Mouse (Mus musculus) 416B (cell line): ENCODE results near the gene Gbp7.
"Not testable (repeated sequence)": the region's sequence is repeated elsewhere in the genome, so short reads cannot be mapped to it uniquely, and the experiment has no call there.

ENCODE experiments used
- DNase-seq: peaks from one replicate; pipeline ENCODE4 v3.0.0; 2011; ENCODE audit warnings: low read depth

Gene Gbp7

DNA sequence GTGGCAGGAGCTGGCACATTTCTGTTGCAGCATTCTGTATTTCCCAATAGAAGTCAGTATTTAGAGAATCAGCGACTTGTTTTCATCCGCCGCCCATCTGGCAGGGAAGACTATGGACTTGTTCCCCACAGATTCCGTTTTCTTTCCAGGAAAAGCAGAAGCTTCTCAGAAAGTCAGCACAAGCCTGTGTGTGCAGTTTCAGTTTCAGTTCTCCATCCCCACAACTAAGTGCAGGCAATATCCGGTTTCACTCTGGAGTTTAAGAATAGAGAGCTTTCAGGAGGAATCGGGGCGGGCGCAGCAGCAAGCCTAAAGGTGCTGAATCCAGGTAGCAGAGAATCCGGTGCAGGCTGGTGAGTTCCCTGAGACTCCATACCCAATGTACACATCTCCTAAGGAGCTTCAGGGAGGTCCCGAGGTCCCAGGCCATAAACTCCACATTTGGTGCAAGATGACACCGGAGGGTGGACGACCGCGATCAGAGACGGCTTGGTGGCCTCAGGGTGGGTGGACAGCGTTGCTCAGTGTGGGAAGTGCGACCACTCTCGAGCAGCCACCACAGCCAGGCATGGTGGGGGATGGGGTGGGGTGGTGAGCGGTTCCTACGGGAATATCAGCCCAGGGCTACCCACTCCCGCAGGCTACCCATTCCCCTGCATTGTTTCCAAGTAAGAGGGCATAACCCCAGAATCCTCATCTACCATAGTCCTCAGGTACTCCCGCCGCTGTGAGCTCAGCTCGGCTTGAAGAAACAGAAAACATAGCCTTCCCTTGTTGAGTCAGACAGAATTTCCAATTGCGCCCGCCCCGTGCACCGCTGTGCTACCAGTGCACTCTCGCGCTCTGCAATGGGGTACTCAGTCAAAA is at the start of gene Gbp7:
Gene Gbp7 (plus strand): TSS at position 256 of the 867 bp plus-strand sequence.
- peak; percentile 68 for DNase-seq

GRCm38 (mm10) chr3:142490465-142490864 is 39.7 kb upstream of the Gbp7 start:
- DNase-seq, result peak; percentile 84

DNA sequence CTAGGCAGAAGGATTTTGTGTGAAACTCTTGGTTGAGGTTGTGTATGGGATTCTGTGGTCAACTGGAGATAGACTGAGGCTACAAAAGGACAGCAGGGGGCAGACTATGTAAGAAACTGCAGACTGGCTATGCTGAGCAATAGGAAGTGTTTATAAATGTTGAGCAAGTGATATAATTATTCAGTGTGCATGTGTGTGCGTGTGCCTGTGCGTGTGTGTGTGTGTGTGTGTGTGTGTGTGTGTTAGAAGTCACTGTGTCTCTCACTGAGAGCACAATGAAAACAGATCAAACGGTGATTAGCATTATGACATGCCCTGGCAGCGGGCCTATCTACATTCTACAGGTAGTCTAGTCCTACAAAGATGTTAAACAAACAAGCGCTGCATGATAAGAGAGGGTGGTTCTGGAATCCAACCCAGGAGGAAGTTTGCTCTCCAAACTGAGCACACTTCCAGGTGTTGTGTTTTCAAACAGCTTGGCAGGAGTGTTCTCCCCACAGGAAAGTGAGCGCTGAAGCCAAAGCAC is 36.5 kb upstream of the Gbp7 start, which contains the start of gene Gbp5:
Gene Gbp5 (plus strand): TSS at position 443 of the 526 bp plus-strand sequence.
- peak; percentile 81 for DNase-seq

GRCm38 (mm10) chr3:142495146-142495655 is 34.9 kb upstream of the Gbp7 start:
- no peak for DNase-seq

DNA sequence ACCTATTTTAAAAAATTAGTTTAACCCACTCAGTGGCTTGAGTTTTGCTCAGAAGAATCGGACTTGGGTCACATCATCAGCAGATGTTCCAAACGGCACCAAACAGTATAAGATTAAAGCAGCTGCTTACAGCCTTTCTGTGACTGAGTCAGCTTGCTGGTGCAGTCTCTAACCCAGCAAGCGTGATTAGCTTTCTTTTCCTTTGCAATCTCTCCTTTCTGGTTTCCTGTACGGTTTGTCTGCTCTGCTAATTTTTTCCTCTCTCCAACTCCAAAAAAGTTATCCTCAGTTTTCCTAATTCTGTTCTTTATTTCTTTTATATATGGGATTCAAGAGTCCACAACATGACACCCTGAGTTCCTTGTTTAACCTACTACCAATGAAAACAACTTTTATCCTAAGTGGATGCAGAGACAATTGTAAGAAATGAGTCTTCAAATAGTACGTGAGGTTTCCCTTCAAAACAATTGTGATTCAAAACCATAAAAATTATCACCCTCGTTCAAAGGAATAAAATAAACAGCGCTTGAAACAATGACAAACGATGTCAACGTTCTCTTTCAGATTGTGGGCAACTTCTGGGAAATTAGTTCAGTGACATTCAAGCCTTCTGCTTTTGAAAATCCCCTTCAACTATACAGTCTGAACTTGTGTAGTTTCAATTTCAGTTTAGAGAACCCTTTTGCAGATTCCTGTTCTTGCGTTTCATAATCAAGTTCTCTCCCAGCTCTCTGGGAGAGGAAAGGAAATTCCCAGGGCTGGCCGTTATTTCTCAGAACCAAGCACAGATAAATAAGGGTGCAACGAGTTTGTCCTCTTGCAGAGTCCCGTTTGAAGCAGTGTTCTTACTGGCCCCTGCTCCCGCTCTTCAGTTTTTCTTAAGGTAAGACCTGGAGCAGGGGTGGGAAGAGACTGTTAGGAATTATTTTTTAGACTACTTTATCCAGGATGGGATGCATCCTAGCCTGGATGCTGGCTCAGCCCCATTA is 33.7 kb upstream of the Gbp7 start:
- DNase-seq, result peak; percentile 23

DNA sequence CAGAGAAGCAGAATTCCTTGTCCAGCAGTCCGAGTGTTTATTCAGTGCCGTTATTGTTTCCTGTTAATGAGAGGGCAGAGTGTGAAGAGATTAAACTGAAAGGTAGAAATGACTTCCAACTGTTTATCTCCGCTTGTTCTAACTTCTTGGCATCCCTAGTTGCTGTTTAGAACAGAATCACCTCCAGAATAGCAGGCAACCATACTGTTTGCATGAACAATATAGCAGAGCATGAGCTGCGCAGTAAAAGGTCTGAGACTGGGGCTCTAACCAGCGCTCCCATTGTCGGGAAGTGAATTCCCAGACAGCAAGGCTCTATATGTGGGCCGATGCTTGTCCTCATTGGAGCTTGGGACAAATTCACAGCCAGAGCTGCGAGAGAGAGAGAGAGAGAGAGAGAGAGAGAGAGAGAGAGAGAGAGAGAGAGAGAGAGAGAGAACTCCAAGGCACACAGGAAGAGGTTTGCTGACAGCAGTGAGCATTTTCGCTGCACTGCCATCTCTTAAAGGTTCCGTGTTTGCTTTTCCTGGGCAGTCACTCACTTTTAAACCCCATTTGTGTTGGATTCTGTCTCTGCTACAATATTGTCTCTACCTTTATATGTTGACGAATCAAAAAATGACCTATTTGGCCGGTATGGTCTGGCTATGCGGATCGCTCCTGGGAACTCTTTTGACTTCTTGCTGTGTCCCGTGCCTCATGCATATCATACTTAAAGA is 32.9 kb upstream of the Gbp7 start:
- DNase-seq, result no peak

- DNase-seq, result peak; percentile 29
These were observed 31.2 kb upstream of the Gbp7 start for GRCm38 (mm10) chr3:142498941-142499340.

- no peak for DNase-seq
These were observed 2.0 kb upstream of the Gbp7 start for GRCm38 (mm10) chr3:142528116-142528515.

DNA sequence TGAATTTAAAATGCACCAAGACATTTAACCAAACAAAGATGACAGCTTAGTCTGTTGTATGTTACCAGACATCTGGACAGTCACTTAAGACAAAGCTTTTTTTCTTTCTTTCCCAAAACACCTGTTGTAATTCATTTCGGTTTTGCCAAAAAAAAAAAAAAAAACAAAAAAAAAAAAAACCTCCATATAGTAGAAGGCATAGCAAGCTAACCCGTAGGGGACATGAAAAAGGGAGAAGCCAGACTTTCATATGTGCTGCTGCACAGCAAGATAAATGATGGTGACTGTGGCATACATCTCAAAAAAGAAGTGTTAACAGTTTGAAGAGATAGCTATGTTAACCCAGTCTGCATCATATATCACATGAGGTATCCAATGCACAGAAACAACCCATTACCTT is 545 bp upstream of the Gbp7 start:
- DNase-seq, result no peak

DNA sequence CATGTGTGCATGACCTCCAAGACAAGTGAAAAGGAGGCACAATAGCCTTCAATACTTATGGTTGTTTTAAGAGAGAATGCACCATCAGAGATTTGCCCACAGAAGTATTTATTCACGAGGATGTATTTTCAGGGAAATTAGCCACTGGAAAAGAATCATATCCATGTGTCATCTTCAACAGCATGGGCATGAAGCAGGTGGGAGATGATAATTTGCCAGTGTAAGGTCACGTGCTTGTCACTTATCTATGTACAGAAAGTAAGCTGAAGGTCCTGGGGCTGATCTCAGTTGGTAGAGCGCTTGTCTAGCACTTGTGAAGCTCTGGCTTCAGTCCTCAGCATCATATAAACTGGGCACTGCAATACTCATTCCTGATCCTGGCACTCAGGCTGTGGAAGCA is 1.5 kb downstream of the Gbp7 start:
- no peak for DNase-seq

DNA sequence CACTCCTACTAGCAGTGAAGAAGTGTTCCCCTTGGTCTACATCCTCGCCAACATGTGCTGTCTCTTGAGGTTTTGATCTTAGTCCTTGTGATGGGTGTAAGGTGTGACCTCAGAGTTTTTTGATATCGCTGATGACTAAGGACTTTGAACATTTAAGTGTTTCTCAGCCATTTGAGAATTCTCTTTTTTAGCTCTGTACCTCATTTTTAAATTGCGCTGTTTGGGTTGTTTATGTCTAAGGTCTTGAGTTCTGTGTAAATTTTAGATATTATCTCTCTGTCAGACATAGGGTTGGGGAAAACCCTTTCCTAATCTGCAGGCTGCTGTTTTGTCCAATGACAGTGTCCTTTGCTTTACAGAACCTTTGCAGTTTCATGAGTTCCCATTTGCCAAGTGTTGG is 3.0 kb downstream of the Gbp7 start:
- DNase-seq, result no peak

GRCm38 (mm10) chr3:142535667-142536066 is 5.5 kb downstream of the Gbp7 start:
- DNase-seq, result no peak

- no peak for DNase-seq
These were observed 11.2 kb downstream of the Gbp7 start for GRCm38 (mm10) chr3:142541391-142541790.

DNA sequence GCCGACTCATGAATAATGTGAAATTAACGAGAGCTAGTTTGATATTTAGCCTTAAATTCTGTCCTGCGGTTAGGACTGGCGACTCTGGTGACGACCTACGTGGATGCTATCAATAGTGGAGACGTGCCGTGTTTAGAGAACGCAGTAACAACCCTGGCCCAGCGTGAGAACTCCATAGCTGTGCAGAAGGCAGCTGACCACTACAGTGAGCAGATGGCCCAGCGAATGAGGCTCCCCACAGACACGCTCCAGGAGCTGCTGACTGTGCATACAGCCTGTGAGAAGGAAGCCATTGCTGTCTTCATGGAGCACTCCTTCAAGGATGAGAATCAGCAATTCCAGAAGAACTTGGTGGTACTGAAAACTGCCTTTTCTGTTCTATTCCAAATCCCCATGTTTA is 12.6 kb downstream of the Gbp7 start:
- DNase-seq, result not testable (repeated sequence)

- DNase-seq, result no peak
These were observed 16.5 kb downstream of the Gbp7 start for GRCm38 (mm10) chr3:142546690-142547089.

DNA sequence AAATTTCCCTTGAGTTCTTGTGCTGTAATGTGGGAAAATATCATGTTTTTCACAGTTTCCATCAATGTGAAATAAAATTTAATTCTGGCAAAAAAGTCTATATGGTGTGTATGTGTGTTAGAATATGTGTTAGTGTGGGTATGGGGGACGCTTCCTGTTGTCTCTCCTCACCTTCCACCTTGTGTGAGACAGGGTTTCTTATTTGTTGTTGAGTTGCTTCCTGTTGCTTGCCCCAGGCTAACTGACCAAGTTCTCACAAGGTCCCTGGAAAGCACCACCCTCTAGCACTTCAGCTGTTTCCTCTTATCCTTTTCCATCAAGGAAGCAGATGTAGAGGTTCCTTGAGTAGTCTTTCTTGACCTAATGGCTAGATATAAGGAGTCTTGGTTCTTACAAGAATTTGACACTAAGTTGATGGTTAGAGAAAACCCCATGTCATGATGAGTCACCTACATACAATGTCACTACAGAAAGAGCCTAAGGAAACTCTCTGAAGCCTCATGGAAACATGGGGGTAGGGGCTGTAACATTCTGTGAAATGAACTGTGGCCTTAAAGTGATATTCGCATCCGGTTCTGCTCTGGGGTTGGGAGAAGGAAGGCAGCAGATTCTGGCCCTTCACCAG is 20.0 kb downstream of the Gbp7 start:
- peak; percentile 61 for DNase-seq

GRCm38 (mm10) chr3:142554601-142555000 is 24.5 kb downstream of the Gbp7 start:
- no peak for DNase-seq

DNA sequence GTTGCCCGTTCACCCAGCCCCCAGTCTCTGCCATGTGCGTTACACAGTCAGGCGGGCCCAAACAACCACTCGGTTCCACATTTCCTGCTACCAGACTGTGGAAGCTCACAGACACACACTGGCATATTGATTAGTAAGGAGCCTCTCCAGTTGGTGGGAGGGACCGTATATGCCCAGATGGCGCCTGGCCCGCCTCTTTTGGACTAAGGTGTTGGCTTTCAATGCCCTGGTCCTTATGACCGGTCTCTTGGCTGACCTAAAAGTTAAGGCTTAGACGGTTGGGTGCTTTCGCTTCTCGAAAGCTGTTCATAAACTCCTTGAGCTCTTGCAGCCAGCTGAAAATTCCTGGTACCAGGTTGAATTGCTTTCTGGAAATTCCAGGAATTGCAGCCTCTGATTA is 25.5 kb downstream of the Gbp7 start:
- no peak for DNase-seq

GRCm38 (mm10) chr3:142559632-142560228 is 29.6 kb downstream of the Gbp7 start, which contains the start of gene Gbp3:
Gene Gbp3 (plus strand): TSS chr3:142560026.
- DNase-seq, result peak; percentile 30

GRCm38 (mm10) chr3:142560296-142560948 is 30.3 kb downstream of the Gbp7 start:
- peak; percentile 91 for DNase-seq
